Mouse (Mus musculus): ENCODE results near the gene Zfp423.

- TF ChIP-seq CTCF (IDR thresholded peaks at IDR 0.05; ENCODE audit: insufficient read depth, low read depth, low read length) (no peak), POLR2A (IDR thresholded peaks at IDR 0.05; ENCODE audit: insufficient read depth, low read depth, low read length) (no peak)
Observed at GRCm38 (mm10) chr8:87660916-87661910, 298.2 kb downstream of the Zfp423 start.
